Mouse (Mus musculus) MEL (cell line): ENCODE data around the gene Atp5b. TPM values are rescaled to one million over a fixed set of nuclear protein-coding genes. Genes with fewer than 3 reads are reported as not detected.

Experiments
- DNase-seq: peaks from one replicate; pipeline ENCODE4 v3.0.0; 2011; ENCODE audit warnings: low read depth, low spot score
- H3K27ac ChIP-seq: 2 replicates; pipeline ENCODE4 v1.5.1; 2012; ENCODE audit warnings: low read depth, mild to moderate bottlenecking, control low read depth, low read length, moderate library complexity; ENCODE audit not compliant: control insufficient read depth
- H3K27me3 ChIP-seq, 2 experiments: fragments of 150-350 bp in 1 of 2; sonication (generic) in 1 of 2; 2 replicates each; pipeline ENCODE4 v1.6.1; 2012; ENCODE audit warnings: low read length in 2 of 2, mild to moderate bottlenecking in 2 of 2, improper control_type of control experiment in 1 of 2, moderate library complexity in 1 of 2; ENCODE audit not compliant: insufficient read depth in 2 of 2, control insufficient read depth in 1 of 2
- H3K36me3 ChIP-seq, 2 experiments: 2 replicates each; pipeline ENCODE4 v1.6.1; 2012 to 2014; ENCODE audit warnings: low read length in 2 of 2, improper control_type of control experiment in 1 of 2, inconsistent platforms in 1 of 2, mild to moderate bottlenecking in 1 of 2; ENCODE audit not compliant: insufficient read depth in 2 of 2, control insufficient read depth in 1 of 2
- H3K4me1 ChIP-seq, 2 experiments: fragments of 150-350 bp in 1 of 2; sonication (generic) in 1 of 2; 2 replicates each; pipeline ENCODE4 v1.6.1; 2012; ENCODE audit warnings: low read length in 2 of 2, improper control_type of control experiment in 1 of 2, mild to moderate bottlenecking in 1 of 2; ENCODE audit not compliant: insufficient read depth in 2 of 2, control insufficient read depth in 1 of 2
- H3K4me3 ChIP-seq, 2 experiments: fragments of 150-350 bp in 1 of 2; sonication (generic) in 1 of 2; 2 replicates each; pipeline ENCODE4 v1.5.1; 2012; ENCODE audit warnings: low read depth in 2 of 2, low read length in 2 of 2, mild to moderate bottlenecking in 2 of 2, moderate library complexity in 2 of 2, control low read depth in 1 of 2, improper control_type of control experiment in 1 of 2; ENCODE audit not compliant: control insufficient read depth in 1 of 2, insufficient read depth in 1 of 2
- H3K79me2 ChIP-seq: 2 replicates; pipeline ENCODE4 v1.6.1; 2012; ENCODE audit warnings: mild to moderate bottlenecking, low read length, moderate library complexity; ENCODE audit not compliant: control insufficient read depth, poor library complexity, insufficient read depth
- H3K9ac ChIP-seq: 2 replicates; pipeline ENCODE4 v1.6.1; 2012; ENCODE audit warnings: low read depth, mild to moderate bottlenecking, control low read depth, low read length, moderate library complexity; ENCODE audit not compliant: control insufficient read depth, poor library complexity, severe bottlenecking
- H3K9me3 ChIP-seq: fragments of 150-350 bp; sonication (generic); replicated peaks from 2 replicates; pipeline ENCODE4 v1.6.1; 2012; ENCODE audit warnings: mild to moderate bottlenecking, low read length, improper control_type of control experiment, moderate library complexity; ENCODE audit not compliant: insufficient read depth
- CHD2 ChIP-seq: IDR thresholded peaks from 2 replicates; pipeline ENCODE4 v1.6.1; 2011; ENCODE audit warnings: low read length, improper control_type of control experiment
- E2F4 ChIP-seq: IDR thresholded peaks from 2 replicates; pipeline ENCODE4 v1.6.1; 2011; ENCODE audit warnings: low read depth, low read length, improper control_type of control experiment, borderline replicate concordance
- ELF1 ChIP-seq: IDR thresholded peaks from 2 replicates; pipeline ENCODE4 v1.6.1; 2014; ENCODE audit warnings: low read depth, mild to moderate bottlenecking, inconsistent platforms, low read length, improper control_type of control experiment, moderate library complexity
- EP300 ChIP-seq, 2 experiments: IDR thresholded peaks; 2 replicates each; pipeline ENCODE4 v1.6.1; 2011; ENCODE audit warnings: improper control_type of control experiment in 2 of 2, low read length in 2 of 2, low read depth in 1 of 2, mild to moderate bottlenecking in 1 of 2
- HCFC1 ChIP-seq: IDR thresholded peaks from 2 replicates; pipeline ENCODE4 v1.6.1; 2012; ENCODE audit warnings: low read depth, mild to moderate bottlenecking, inconsistent platforms, low read length, improper control_type of control experiment, moderate library complexity
- MXI1 ChIP-seq: IDR thresholded peaks from 2 replicates; pipeline ENCODE4 v1.6.1; 2011; ENCODE audit warnings: mild to moderate bottlenecking, low read depth, low read length, improper control_type of control experiment
- NELFE ChIP-seq: IDR thresholded peaks from 2 replicates; pipeline ENCODE4 v1.6.1; 2011; ENCODE audit warnings: low read depth, low read length, improper control_type of control experiment
- NRF1 ChIP-seq: IDR thresholded peaks from 2 replicates; pipeline ENCODE4 v1.6.1; 2014; ENCODE audit warnings: low read depth, mild to moderate bottlenecking, inconsistent platforms, low read length, improper control_type of control experiment, moderate library complexity; ENCODE audit not compliant: poor library complexity, insufficient read depth, severe bottlenecking
- POLR2A ChIP-seq, 2 experiments: IDR thresholded peaks; 2 replicates each; pipeline ENCODE4 v1.6.1; 2011 to 2012; ENCODE audit warnings: low read length in 2 of 2, mild to moderate bottlenecking in 2 of 2, control low read depth in 1 of 2, improper control_type of control experiment in 1 of 2, low read depth in 1 of 2, moderate library complexity in 1 of 2; ENCODE audit not compliant: control insufficient read depth in 1 of 2, insufficient read depth in 1 of 2, poor library complexity in 1 of 2
- POLR2AphosphoS5 ChIP-seq: IDR thresholded peaks from 2 replicates; pipeline ENCODE4 v1.6.1; 2012; ENCODE audit warnings: low read depth, borderline replicate concordance, mild to moderate bottlenecking, inconsistent platforms, low read length, moderate library complexity, mixed read lengths
- RAD21 ChIP-seq: IDR thresholded peaks from 2 replicates; pipeline ENCODE4 v1.6.1; 2011; ENCODE audit warnings: mild to moderate bottlenecking, low read depth, low read length, improper control_type of control experiment
- SIN3A ChIP-seq: IDR thresholded peaks from 2 replicates; pipeline ENCODE4 v1.6.1; 2012; ENCODE audit warnings: low read length, improper control_type of control experiment, inconsistent platforms
- TAL1 ChIP-seq: IDR thresholded peaks from 2 replicates; pipeline ENCODE4 v1.6.1; 2012; ENCODE audit warnings: mild to moderate bottlenecking, inconsistent platforms, low read length, moderate library complexity, mixed read lengths
- TBP ChIP-seq: IDR thresholded peaks from 2 replicates; pipeline ENCODE4 v1.8.0; 2011; ENCODE audit warnings: low read depth, low read length, improper control_type of control experiment
- TCF12 ChIP-seq: IDR thresholded peaks from 2 replicates; pipeline ENCODE4 v1.6.1; 2014; ENCODE audit warnings: low read depth, mild to moderate bottlenecking, inconsistent platforms, low read length, improper control_type of control experiment, moderate library complexity
- ZC3H11A ChIP-seq: IDR thresholded peaks from 2 replicates; pipeline ENCODE4 v1.6.1; 2012; ENCODE audit warnings: low read depth, mild to moderate bottlenecking, inconsistent platforms, low read length, improper control_type of control experiment
- ZNF384 ChIP-seq: IDR thresholded peaks from 2 replicates; pipeline ENCODE4 v1.6.1; 2012; ENCODE audit warnings: low read depth, mild to moderate bottlenecking, inconsistent platforms, low read length, improper control_type of control experiment
- polyA plus RNA-seq, 2 experiments: library from polyadenylated mRNA; stranded (reverse) in 1 of 2; unstranded in 1 of 2; fragments of >175 nt in 1 of 2; fragments of >200 nt in 1 of 2; gene quantifications; 2 replicates each; pipeline versions ENCODE4 v1.2.1 to v1.2.4; 2012; ENCODE audit warnings: low replicate concordance in 2 of 2, low read depth in 1 of 2; ENCODE audit not compliant: insufficient read length in 2 of 2, insufficient read depth in 1 of 2, missing spikeins in 1 of 2
- total RNA-seq: library from RNA; depleted of rRNA; stranded (reverse); fragments of 300-350 nt; gene quantifications from 2 replicates; pipeline ENCODE4 v1.2.3, GENCODE M21; 2012

Atp5b gene
- total and polyA plus RNA-seq, 3 experiments = 545 to 2,318 (median 2,164) TPM

GRCm38 (mm10) chr10:128093496-128094294, 10.6 kb downstream of the Atp5b start (continued):
- no peak for TF ChIP-seq POLR2AphosphoS5
- no peak for TF ChIP-seq ZNF384
- TF ChIP-seq ELF1 = 0 out of 2 replicates have a peak, but pooled peaks have one; percentile 33
- TF ChIP-seq NELFE = peak; percentile 30; the same call in 1 of the 2 replicates
- TF ChIP-seq EP300 (IDR thresholded peaks at IDR 0.05; ENCODE audit: low read depth in 1 of 2, low read length in 2 of 2) = peak; percentile 7 to 34; a peak in 2 of 4 replicates
- no peak for TF ChIP-seq E2F4
- no peak for TF ChIP-seq POLR2A (IDR thresholded peaks at IDR 0.05; ENCODE audit: control insufficient read depth in 1 of 2, insufficient read depth in 1 of 2, low read depth in 1 of 2, low read length in 2 of 2, poor library complexity in 1 of 2)

GRCm38 (mm10) chr10:128094340-128094968, 11.4 kb downstream of the Atp5b start:
- peaks cover 18 to 20% of the 10 kb centered on the region in 2 experiments for H3K4me1 ChIP-seq
- TF ChIP-seq TBP (peak; percentile 4; the same call in 1 of the 2 replicates), SIN3A (no peak; the same call in 1 of the 2 replicates), TCF12 (no peak), TAL1 (no peak), MXI1 (peak; percentile 10; the same call in 1 of the 2 replicates), CHD2 (no peak), POLR2A (IDR thresholded peaks at IDR 0.05; ENCODE audit: control insufficient read depth in 1 of 2, insufficient read depth in 1 of 2, low read depth in 1 of 2, low read length in 2 of 2, poor library complexity in 1 of 2) (peak in 1 of 2 experiments; percentile 52; a peak in 1 of 4 replicates), NELFE (peak; percentile 22; the same call in 1 of the 2 replicates), HCFC1 (peak; percentile 66), ELF1 (peak; percentile 53), NRF1 (peak; percentile 57; the same call in 1 of the 2 replicates), ZC3H11A (no peak), RAD21 (no peak)
- peak; percentile 96 for DNase-seq

More at GRCm38 (mm10) chr10:128094340-128094968, 11.4 kb downstream of the Atp5b start:
- Histone ChIP-seq H3K9ac (peak overlapping the region; percentile 79), H3K27ac (peak overlapping the region; percentile 76), H3K9me3 (no peaks in the 10 kb centered on the region), H3K4me3 (peak overlapping the region; percentile 71 to 75), H3K36me3 (peaks cover 5 to 28% of the 10 kb centered on the region in 2 experiments), H3K79me2 (peaks cover 22% of the 10 kb centered on the region), H3K27me3 (no peaks in the 10 kb centered on the region)
